Mouse (Mus musculus) heart, embryonic 14.5 days (tissue): ENCODE measurements at regions not wholly inside any gene's neighbourhood (a gene's known extent, or its start where the extent isn't known, plus 50 kb on each side); places are given as distances from the start of the nearest gene placed in this dataset.

Source experiments
- ATAC-seq: fragments of 200-750 bp; cut with Nextera tagmentation; 2 replicates; pipeline ENCODE4 v1.8.0; 2017; ENCODE audit warnings: low read depth, moderate TSS enrichment; ENCODE audit not compliant: insufficient number of reproducible peaks, insufficient read depth, low FRiP score
- H3K27ac ChIP-seq, 2 experiments: fragments of 200-500 bp in 1 of 2; fragments of 300-500 bp in 1 of 2; sonication (generic) in 1 of 2; replicated peaks in 1 of 2; 2 replicates each; pipeline ENCODE4 v1.5.1; 2012 to 2014; ENCODE audit warnings: low read depth in 2 of 2, low read length in 2 of 2, control low read depth in 1 of 2, mild to moderate bottlenecking in 1 of 2, mixed read lengths in 1 of 2; ENCODE audit not compliant: control insufficient read depth in 1 of 2, insufficient read depth in 1 of 2
- H3K27me3 ChIP-seq: fragments of 300-500 bp; sonication (generic); 2 replicates; pipeline ENCODE4 v1.6.1; 2014; ENCODE audit warnings: mild to moderate bottlenecking, low read length, control low read depth; ENCODE audit not compliant: control insufficient read depth, insufficient read depth
- H3K36me3 ChIP-seq: fragments of 300-500 bp; sonication (generic); 2 replicates; pipeline ENCODE4 v1.6.1; 2014; ENCODE audit warnings: mild to moderate bottlenecking, control low read depth, low read length, mixed read lengths; ENCODE audit not compliant: control insufficient read depth, insufficient read depth
- H3K4me1 ChIP-seq, 2 experiments: fragments of 200-500 bp in 1 of 2; fragments of 300-500 bp in 1 of 2; sonication (generic) in 1 of 2; 2 replicates each; pipeline ENCODE4 v1.6.1; 2012 to 2014; ENCODE audit warnings: low read length in 2 of 2, control low read depth in 1 of 2, mixed read lengths in 1 of 2; ENCODE audit not compliant: control insufficient read depth in 2 of 2, insufficient read depth in 2 of 2
- H3K4me2 ChIP-seq: fragments of 300-500 bp; sonication (generic); 2 replicates; pipeline ENCODE4 v1.6.1; 2014; ENCODE audit warnings: mild to moderate bottlenecking, low read length
- H3K4me3 ChIP-seq, 2 experiments: fragments of 200-500 bp in 1 of 2; fragments of 300-500 bp in 1 of 2; sonication (generic) in 1 of 2; 2 replicates each; pipeline ENCODE4 v1.5.1; 2012 to 2014; ENCODE audit warnings: low read length in 2 of 2, mild to moderate bottlenecking in 2 of 2, control low read depth in 1 of 2, low read depth in 1 of 2, moderate library complexity in 1 of 2; ENCODE audit not compliant: control insufficient read depth in 1 of 2, insufficient read depth in 1 of 2
- H3K9ac ChIP-seq: fragments of 300-500 bp; sonication (generic); 2 replicates; pipeline ENCODE4 v1.6.1; 2014; ENCODE audit warnings: mild to moderate bottlenecking, low read length
- H3K9me3 ChIP-seq: fragments of 300-500 bp; sonication (generic); 2 replicates; pipeline ENCODE4 v1.6.1; 2016; ENCODE audit warnings: low read length, control low read depth; ENCODE audit not compliant: control insufficient read depth
- WGBS: fragments of 180-500 bp; shearing (Covaris S2); extraction: QIAGEN DNeasy Blood & Tissue Kit; methylation state at CpG from one replicate; pipeline ENCODE4 v1.1.7; 2014; 5-methylcytosine and 5-hydroxymethylcytosine counted together

DNA sequence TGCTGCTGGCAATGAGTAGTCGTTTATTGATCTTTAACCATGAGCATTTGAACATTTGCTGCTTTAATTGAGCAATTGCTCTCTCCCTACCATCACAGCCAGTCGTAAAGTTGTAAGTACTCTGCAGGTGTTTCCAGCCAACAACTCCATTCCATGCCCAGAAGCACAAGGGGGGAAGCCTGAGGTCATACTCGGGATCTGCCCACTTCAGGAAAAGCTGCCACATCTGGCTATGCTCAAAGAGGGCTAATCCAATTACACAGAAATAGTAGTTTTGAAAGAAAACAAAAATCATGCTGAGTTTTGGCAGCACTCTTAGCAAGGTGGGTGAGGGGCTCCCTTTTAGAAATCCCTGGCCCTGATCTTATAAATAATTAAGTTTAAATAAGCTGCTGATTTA, 217.0 kb downstream of the Irx1 start:
- H3K9ac ChIP-seq, result no peak overlapping the region
- no peaks in the 10 kb centered on the region for H3K9me3 ChIP-seq
- H3K36me3 ChIP-seq, result no peaks in the 10 kb centered on the region
- ATAC-seq, result no peak
- no peak overlapping the region for H3K4me2 ChIP-seq
- WGBS, result 43% methylated on average over 3 of the region's 3 CpGs
- no peak overlapping the region for H3K4me3 ChIP-seq
- no peaks in the 10 kb centered on the region for H3K4me1 ChIP-seq
- no peak overlapping the region for H3K27ac ChIP-seq
- H3K27me3 ChIP-seq, result no peaks in the 10 kb centered on the region

DNA sequence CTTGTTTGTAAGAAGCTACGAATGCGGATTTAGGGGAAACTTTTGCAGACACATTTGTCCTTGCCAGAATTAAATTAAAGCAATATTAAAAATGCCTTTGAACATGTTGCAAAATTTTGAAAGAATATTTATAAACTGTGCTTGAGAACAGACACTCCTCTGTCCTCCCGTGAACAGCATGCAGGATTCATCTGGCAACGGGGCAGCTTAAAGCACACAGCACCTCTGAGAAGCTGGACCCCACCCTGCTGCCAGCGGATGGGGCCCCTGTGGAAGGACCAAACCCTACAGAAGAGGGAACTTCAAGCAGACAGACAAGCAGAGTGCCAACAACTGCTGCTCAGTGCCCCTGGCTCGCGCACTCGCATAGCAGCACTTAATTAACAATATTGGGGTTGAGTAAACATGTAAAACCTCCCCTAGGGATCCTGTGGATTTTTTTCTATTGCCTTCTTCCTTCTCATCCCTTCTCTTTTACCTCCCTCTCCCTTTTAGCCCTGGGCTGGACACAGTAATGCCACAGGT, 226.6 kb downstream of the Irx1 start:
- no peak overlapping the region for H3K27ac ChIP-seq
- peaks cover 0 to 2% of the 10 kb centered on the region in 2 experiments; a peak in 2 of 4 replicates for H3K4me1 ChIP-seq
- H3K4me3 ChIP-seq, result no peak overlapping the region
- WGBS, result 72% methylated on average over 8 of the region's 8 CpGs
- no peaks in the 10 kb centered on the region for H3K9me3 ChIP-seq
- no peak overlapping the region for H3K9ac ChIP-seq
- H3K27me3 ChIP-seq, result no peaks in the 10 kb centered on the region
- no peaks in the 10 kb centered on the region for H3K36me3 ChIP-seq
- ATAC-seq, result no peak
- no peak overlapping the region for H3K4me2 ChIP-seq

DNA sequence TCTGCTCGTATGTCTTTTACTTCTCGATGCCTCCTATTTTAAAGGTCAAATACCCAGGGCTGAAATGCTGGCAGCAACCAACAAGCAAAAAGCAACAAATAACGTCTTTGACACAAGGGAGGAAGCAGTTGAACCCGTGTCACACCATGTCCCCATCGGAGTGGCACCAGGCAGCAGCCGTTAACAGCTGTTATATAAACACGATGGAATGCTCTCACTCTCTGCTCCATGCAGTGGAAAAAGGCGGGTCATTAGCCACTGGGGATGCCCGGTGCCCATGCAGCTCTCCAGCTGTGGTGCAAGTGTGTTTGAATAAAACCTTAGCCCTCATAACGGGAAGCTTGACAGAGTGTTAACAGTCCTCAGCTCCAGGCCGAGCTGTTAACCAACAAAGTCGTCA, 229.3 kb downstream of the Irx1 start:
- peaks cover 0 to 2% of the 10 kb centered on the region in 2 experiments; a peak in 2 of 4 replicates for H3K4me1 ChIP-seq
- no peak overlapping the region for H3K27ac ChIP-seq
- WGBS, result 46% methylated on average over 12 of the region's 12 CpGs
- no peak overlapping the region for H3K9ac ChIP-seq
- ATAC-seq, result no peak
- no peak overlapping the region for H3K4me3 ChIP-seq
- H3K36me3 ChIP-seq, result no peaks in the 10 kb centered on the region
- H3K27me3 ChIP-seq, result no peaks in the 10 kb centered on the region
- no peak overlapping the region for H3K4me2 ChIP-seq
- H3K9me3 ChIP-seq, result no peaks in the 10 kb centered on the region

DNA sequence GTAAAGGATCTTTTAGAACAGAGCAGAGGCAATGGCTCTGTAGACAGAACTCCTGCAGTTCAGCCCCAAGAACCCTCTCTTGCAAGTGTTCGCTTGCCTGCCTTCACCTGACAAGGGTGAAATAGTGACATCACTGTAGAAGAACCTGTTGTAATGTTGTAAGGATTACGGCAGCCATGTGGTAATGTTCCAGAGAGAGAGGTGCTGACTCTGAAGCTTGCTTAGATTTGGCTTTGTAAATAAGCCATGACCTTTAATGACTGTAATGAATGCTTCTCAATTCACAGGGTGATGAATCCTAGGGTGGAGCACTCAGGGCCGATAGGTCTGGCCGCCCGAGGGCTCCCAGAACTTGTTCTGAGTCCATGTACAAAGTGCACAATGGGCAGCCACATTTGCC, 230.2 kb downstream of the Irx1 start:
- H3K4me1 ChIP-seq, result peaks cover 0 to 2% of the 10 kb centered on the region in 2 experiments; a peak in 2 of 4 replicates
- no peak overlapping the region for H3K4me2 ChIP-seq
- no peak overlapping the region for H3K9ac ChIP-seq
- H3K36me3 ChIP-seq, result no peaks in the 10 kb centered on the region
- WGBS, result 89% methylated on average over 5 of the region's 5 CpGs
- H3K9me3 ChIP-seq, result no peaks in the 10 kb centered on the region
- no peak overlapping the region for H3K27ac ChIP-seq
- no peaks in the 10 kb centered on the region for H3K27me3 ChIP-seq
- no peak for ATAC-seq
- no peak overlapping the region for H3K4me3 ChIP-seq

DNA sequence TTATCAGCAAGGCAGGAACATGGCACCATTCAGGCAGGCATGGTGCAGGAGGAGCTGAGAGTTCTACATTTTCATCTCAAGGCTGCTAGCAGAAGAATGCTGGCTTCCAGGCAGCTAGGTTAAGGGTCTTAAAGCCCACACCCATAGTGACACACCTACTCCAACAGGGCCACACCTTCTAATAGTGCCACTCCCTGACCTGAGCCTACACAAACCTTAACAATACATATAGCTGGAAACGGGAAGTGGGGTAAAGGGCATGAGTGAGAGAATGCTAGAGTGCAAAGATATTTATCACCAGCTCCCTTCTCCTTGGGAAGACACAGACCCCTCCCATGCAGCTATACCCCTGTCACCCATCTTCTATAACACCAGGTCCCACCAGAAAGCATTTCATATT, 230.6 kb downstream of the Irx1 start:
- 73% methylated on average over 1 of the region's 1 CpGs for WGBS
- Histone ChIP-seq H3K4me3 (no peak overlapping the region), H3K9ac (no peak overlapping the region), H3K4me2 (no peak overlapping the region), H3K36me3 (no peaks in the 10 kb centered on the region), H3K4me1 (peaks cover 0 to 2% of the 10 kb centered on the region in 2 experiments; a peak in 2 of 4 replicates), H3K27me3 (no peaks in the 10 kb centered on the region), H3K27ac (no peak overlapping the region), H3K9me3 (no peaks in the 10 kb centered on the region)
- no peak for ATAC-seq

DNA sequence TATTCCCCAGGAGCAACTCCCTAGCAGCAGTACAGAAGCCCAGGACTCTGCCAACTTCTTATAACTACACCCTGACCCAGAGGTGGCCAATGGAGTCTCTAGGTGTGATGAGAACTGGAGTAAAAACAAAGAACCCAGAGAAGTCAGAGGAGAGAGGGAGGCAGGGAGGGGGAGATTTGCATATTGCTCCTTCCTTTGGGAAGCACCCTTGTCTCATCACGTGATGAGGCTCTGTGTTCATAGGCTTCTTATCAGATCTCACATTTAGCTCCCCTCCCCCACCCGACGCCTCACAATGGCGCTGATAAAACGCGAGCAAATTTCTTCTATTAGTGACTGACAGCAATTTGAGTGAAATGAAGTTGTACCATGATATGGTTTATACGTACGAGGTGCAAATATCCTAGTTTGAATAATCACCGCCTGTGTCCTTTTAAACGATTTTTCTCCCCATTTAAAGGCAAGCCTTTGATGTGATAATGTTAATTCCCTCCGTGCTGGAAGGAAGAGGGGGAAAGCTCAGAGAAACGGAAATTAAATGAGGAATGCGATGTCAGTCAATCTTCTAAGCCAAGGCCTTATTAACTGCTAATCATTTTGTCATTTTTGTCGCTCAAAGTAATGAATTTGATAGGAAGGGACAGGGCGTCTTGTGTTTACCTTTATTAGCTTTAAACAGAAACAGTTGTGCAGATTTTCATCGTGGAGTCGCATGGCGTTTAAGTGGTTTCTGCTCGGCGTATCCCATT, 273.3 kb downstream of the Irx1 start:
- Histone ChIP-seq H3K36me3 (no peaks in the 10 kb centered on the region), H3K27ac (no peak overlapping the region), H3K4me3 (no peak overlapping the region), H3K4me2 (no peak overlapping the region), H3K4me1 (no peaks in the 10 kb centered on the region), H3K9ac (no peak overlapping the region), H3K27me3 (no peaks in the 10 kb centered on the region), H3K9me3 (no peaks in the 10 kb centered on the region)
- WGBS, result 34% methylated on average over 20 of the region's 20 CpGs
- ATAC-seq, result no peak

DNA sequence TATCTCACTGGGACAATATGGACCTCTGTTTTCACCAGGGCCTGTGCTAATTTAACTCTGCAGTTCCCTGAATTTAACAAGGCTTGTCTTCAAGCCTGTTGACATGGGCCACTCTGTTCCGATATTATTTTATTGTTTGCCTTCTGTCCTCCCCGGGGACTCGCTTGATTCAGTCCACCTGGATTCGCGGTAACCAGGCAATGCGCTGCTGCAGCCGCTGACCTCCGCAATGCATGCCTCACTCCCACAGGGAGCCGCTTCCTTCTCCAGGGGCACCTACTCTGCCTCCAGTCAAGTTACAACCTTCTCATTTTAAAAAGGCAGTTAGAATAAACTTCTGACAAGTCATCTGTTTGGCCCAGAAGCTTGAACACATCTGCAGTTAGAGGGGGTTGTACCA, 274.3 kb downstream of the Irx1 start:
- no peak for ATAC-seq
- 39% methylated on average over 9 of the region's 9 CpGs for WGBS
- H3K27ac ChIP-seq, result no peak overlapping the region

More for the DNA sequence above, 274.3 kb downstream of the Irx1 start:
- no peak overlapping the region for H3K4me2 ChIP-seq
- H3K27me3 ChIP-seq, result no peaks in the 10 kb centered on the region
- H3K9me3 ChIP-seq, result no peaks in the 10 kb centered on the region
- no peaks in the 10 kb centered on the region for H3K36me3 ChIP-seq
- no peaks in the 10 kb centered on the region for H3K4me1 ChIP-seq
- H3K4me3 ChIP-seq, result no peak overlapping the region
- no peak overlapping the region for H3K9ac ChIP-seq
